Mouse (Mus musculus) CD4-positive, CD25-positive, alpha-beta regulatory T cell (primary cell): ENCODE data around the gene B4gat1. TPM values are rescaled to one million over a fixed set of nuclear protein-coding genes. Genes with fewer than 3 reads are reported as not detected.

Source experiments
- polyA plus RNA-seq: library from polyadenylated mRNA; unstranded; fragments of 100-300 nt; shearing (Covaris generic); gene quantifications from one replicate; pipeline ENCODE4 v1.2.1, GENCODE M21; 2017

B4gat1 gene
- polyA plus RNA-seq, result 16.9 TPM

GRCm38 (mm10) chr19:5038709-5039156 lies at the start of gene B4gat1, which contains the start of gene AC124502.3:
B4gat1 (plus strand) TSS chr19:5038826.
AC124502.3 (plus strand) TSS chr19:5038891.

DNA sequence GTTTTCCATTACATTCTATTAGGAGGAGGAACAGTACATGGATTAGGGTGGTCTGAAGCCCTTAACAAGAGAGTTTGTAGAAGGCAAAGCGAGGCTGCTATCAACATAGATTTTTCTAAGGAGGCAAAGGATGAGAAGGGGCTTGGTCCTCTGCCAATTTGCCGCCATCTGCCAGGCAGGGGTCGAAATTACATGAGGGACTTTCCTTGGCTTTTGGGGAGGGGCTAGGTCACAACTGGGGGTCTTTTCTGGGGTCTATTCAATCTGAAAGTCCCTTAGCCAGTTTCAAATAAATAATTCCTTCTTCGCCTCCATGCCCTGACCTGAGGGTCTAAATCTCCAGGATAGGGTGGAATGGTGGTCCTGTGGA lies 48.4 kb upstream of the B4gat1 start, which contains the start of gene Npas4:
Gene Npas4, minus strand, starts transcription at position 61 of the 370 bp plus-strand sequence.

DNA sequence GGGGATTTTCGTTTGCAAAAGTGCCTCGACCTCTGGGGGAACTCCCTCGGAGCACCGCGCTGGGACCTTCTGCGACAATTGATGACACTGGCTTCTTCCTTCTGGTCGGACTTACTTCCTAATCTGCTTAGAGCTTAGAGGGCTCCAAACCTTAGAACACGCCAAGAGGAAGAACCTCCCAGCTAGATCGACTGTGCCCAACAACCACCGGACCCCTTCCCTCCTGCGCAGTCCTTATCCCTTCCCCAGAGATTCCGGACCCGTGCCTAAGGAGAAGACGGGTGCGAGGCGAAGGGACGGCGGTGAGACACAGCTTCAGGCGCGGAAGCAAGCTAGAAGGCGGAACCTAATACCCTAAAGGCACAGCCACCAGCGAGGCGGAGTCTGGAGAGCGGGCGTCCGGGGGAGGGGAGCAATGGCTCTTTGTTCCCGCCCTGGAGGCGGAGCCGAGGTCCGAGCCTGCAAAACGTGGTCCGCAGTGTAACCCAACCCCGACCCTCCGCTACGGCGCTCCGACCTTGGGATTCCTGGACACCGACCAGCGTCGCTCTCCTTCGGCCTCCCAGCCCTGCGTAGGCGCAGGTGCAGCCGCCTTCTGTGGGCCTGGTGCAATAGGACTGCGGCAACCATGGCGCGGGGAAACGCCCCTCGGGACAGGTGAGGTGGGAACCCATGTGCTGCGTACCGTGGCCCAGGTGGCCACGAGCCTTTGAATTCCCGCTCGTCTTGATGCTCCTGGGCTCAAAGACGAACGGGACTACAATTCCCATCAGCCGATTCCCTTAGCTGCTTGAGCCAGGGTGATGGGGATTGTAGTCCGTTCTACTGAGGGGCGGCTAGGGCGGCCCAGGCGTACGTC lies 14.8 kb upstream of the B4gat1 start, which contains the start of gene Slc29a2:
Gene Slc29a2, plus strand, starts transcription at position 240 of the 859 bp plus-strand sequence.

DNA sequence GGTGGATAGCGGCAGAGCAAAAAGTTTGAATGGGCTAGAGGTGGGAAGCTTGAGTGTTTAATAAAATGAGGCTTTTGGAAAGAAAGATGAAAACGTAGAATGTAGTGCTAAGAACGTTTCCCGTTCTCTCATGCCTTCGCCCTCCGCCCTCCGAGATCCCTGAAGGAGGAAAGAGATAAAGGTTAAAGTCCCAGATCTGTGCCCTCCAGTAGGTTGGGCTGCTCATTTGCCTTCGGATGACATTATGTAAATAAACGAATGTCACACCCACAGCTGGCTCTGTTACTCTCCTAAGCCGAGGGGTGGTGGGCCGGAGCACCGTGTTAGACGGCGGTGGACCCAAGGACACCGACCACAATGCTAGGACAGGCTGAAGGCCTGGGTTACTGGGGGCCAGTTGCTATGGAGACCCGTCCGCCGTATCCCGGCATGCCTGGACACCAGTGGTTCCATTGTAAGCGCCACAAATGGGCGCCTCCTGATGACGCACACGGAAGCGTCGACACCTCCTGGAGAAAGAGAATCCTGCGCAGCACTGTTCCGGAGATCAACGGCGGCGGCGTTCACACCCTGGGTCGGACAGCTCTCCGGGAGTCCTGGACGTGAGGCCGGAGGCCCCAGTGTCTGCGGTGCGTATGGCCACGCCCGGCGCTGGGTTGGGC lies 2.4 kb downstream of the B4gat1 start, which contains the start of gene Brms1:
Gene Brms1, plus strand, starts transcription at position 493 of the 662 bp plus-strand sequence.

GRCm38 (mm10) chr19:5050047-5050905 lies 11.7 kb downstream of the B4gat1 start, which contains the start of gene Rin1:
Rin1 (plus strand) TSS chr19:5050481.

GRCm38 (mm10) chr19:5067867-5068569 lies 29.4 kb downstream of the B4gat1 start, which contains the start of gene Cd248:
Cd248 (plus strand) TSS chr19:5068078.

DNA sequence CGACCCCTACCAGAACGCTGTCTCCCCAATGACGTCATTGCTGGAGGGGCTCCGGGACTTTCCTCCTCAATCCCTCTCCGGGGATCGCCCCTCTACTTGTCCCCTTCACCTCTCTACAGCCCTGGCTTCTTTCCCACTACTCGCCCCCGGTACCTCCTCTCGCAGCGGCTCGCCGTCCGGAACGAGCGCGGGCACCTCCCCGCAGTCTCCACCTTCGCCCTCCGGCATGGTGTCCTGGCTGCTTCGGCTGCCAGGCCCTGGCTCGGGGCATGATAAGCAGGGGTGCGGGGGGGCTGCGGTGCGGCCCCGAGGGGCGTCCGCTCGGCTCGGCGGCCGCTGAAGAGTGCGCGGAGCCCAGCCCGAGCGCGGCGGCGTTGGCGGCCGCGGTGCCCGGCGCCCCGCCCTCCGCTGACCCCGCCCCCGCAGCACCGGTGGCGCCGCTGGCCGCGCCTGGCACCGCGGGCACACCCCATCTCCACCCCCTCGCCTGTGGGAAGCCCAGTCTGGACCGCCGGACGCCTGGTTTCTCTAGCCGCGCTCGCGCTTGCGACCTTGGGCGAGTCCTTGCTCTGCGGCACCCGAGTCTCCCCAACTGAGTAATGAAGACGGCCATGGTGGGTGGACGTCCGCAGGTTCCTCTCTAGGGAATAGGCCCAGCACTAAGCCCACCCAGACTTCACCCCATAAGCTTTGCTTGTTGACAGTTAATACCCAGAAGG lies 46.7 kb downstream of the B4gat1 start, which contains the start of gene Tmem151a:
Gene Tmem151a, minus strand, starts transcription at position 387 of the 719 bp plus-strand sequence.

DNA sequence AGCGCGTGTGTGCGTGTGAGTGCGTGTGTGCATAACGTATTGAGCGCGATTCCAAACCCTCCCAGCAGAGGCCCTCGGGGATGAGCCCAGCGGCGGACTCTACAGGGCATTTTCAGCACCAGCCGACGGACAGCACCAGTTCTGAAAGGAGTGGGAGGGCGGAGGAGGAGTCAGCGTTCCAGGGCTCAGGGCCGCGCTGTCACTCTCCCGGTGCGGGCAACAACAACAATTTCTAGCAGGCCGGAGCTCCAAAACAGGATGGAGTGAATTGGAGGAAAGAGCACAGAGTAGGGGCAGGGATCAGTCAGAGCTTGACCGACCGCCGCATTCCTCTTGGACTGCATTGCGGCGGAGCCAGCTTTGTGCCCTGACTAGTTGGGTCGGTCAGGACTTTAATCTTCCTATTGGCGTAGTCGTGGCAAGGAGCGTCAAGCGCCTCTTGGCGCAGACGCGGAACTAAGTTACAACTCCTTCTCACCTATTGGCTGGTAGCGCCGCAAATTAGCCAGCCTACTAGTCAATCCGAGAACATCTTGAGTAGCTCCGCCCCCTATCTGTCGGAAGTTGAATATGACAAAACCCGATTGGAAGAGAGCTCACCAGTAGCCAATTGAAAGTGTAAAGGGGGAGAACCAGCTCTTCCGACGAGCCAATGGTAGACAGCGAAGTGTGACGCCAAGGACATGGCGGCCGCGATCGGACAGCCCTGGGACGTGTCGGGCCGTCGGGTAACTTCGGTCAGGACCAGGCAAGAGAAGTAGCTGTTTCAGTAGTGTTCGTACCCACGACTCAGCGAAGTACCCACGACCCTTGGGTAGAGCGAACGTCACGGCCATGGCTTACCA lies 49.5 kb downstream of the B4gat1 start, which contains the start of gene Yif1a:
Gene Yif1a, plus strand, starts transcription at position 655 of the 845 bp plus-strand sequence.

Other genes starting within 250 kb of the B4gat1 start
- 47.6 TPM for gene Rbm4, start 244.9 kb upstream of the B4gat1 start, polyA plus RNA-seq
- gene Gm21992, start 227.2 kb upstream of the B4gat1 start, polyA plus RNA-seq, result 28.3 TPM
- gene Rbm14, start 227.2 kb upstream of the B4gat1 start, polyA plus RNA-seq, result 62.4 TPM
- 128 TPM for gene Ccs, start 199.5 kb upstream of the B4gat1 start, polyA plus RNA-seq
- gene Ccdc87, start 199.5 kb upstream of the B4gat1 start, polyA plus RNA-seq, result 0.14 TPM
- 2.9 TPM for gene Ctsf, start 183.7 kb upstream of the B4gat1 start, polyA plus RNA-seq
- 0.18 TPM for gene Actn3, start 160.9 kb upstream of the B4gat1 start, polyA plus RNA-seq
- gene Zdhhc24, start 160.2 kb upstream of the B4gat1 start, polyA plus RNA-seq, result 7.5 TPM
- gene Bbs1, start 132.2 kb upstream of the B4gat1 start, polyA plus RNA-seq, result 0.79 TPM
- gene Dpp3, start 110.5 kb upstream of the B4gat1 start, polyA plus RNA-seq, result 108 TPM
- gene Peli3, start 95.7 kb upstream of the B4gat1 start, polyA plus RNA-seq, result 0.56 TPM
- gene Mrpl11, start 76.7 kb upstream of the B4gat1 start, polyA plus RNA-seq, result 74.6 TPM
- gene Npas4, start 48.5 kb upstream of the B4gat1 start, polyA plus RNA-seq, result 0.71 TPM
- 2.2 TPM for gene Slc29a2, start 15.0 kb upstream of the B4gat1 start, polyA plus RNA-seq
- 1.6 TPM for gene AC124502.3, start 65 bp downstream of the B4gat1 start, polyA plus RNA-seq
- 85.3 TPM for gene Brms1, start 2.5 kb downstream of the B4gat1 start, polyA plus RNA-seq
- 0.51 TPM for gene Rin1, start 11.7 kb downstream of the B4gat1 start, polyA plus RNA-seq
- not detected for gene Cd248, start 29.3 kb downstream of the B4gat1 start, polyA plus RNA-seq
- gene Tmem151a, start 46.7 kb downstream of the B4gat1 start, polyA plus RNA-seq, result not detected
- 67.0 TPM for gene Yif1a, start 49.7 kb downstream of the B4gat1 start, polyA plus RNA-seq
- 2.6 TPM for gene Cnih2, start 59.7 kb downstream of the B4gat1 start, polyA plus RNA-seq
- gene Rab1b, start 68.2 kb downstream of the B4gat1 start, polyA plus RNA-seq, result 221 TPM
- 5.5 TPM for gene Klc2, start 79.7 kb downstream of the B4gat1 start, polyA plus RNA-seq
- 134 TPM for gene Pacs1, start 234.3 kb downstream of the B4gat1 start, polyA plus RNA-seq